Mouse (Mus musculus) cortical plate, adult 2 months (tissue): ENCODE results near the gene Kif1b. TPM values are rescaled to one million over a fixed set of nuclear protein-coding genes. Genes with fewer than 3 reads are reported as not detected.
A peak's percentile ranks its signal among the peaks of the same experiment; 100 is the strongest.

Experiments used
- H3K27ac ChIP-seq: fragments of 200-500 bp; 2 replicates; pipeline ENCODE4 v1.5.1; 2012; ENCODE audit warnings: low read length, control low read depth, inconsistent platforms; ENCODE audit not compliant: insufficient read depth
- H3K4me1 ChIP-seq: fragments of 200-500 bp; 2 replicates; pipeline ENCODE4 v1.6.1; 2011; ENCODE audit warnings: low read length; ENCODE audit not compliant: control insufficient read depth, insufficient read depth
- H3K4me3 ChIP-seq: fragments of 200-500 bp; 2 replicates; pipeline ENCODE4 v1.5.1; 2011; ENCODE audit warnings: mild to moderate bottlenecking, low read length, control low read depth; ENCODE audit not compliant: insufficient read depth
- CTCF ChIP-seq: fragments of 200-500 bp; IDR thresholded peaks from 2 replicates; pipeline ENCODE4 v1.5.1; 2011; ENCODE audit warnings: mild to moderate bottlenecking, control low read depth, low read length; ENCODE audit not compliant: insufficient read depth; ENCODE audit errors: extremely low read depth
- POLR2A ChIP-seq: fragments of 200-500 bp; IDR thresholded peaks from 2 replicates; pipeline ENCODE4 v1.6.1; 2011; ENCODE audit warnings: mild to moderate bottlenecking, low read length, control low read depth; ENCODE audit not compliant: insufficient read depth; ENCODE audit errors: extremely low read depth
- polyA plus RNA-seq: library from polyadenylated mRNA; depleted of rRNA; stranded (reverse); fragments of >200 nt; gene quantifications from 2 replicates; pipeline ENCODE4 v1.2.3, GENCODE M21; 2012

Kif1b gene
- polyA plus RNA-seq, 1 experiment, result 234 TPM

DNA sequence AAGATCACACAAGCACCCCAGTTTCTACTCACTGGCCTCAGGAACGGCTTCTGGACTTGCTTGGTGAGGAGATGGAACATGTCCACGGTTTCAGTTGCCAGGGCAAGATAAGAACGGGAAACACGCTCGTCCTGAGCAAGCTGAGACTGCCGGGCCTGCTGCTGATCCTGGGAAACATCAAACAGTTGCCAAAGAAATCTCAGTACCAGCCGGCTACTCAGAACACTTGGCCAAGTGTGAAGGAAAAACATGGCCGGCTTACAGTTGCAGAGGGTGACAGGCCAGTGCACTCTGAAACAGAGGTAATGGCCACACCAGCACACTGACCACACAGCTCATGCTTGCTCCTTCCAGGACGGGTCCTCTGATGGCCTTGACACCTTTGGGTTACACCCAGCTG, 29.9 kb upstream of the Kif1b start:
- Histone ChIP-seq H3K4me1 (peaks cover 2% of the 10 kb centered on the region), H3K27ac (peak overlapping the region; percentile 49), H3K4me3 (no peak overlapping the region)
- TF ChIP-seq CTCF, result no peak
- no peak for TF ChIP-seq POLR2A

- H3K4me3 ChIP-seq, result no peak overlapping the region
- H3K27ac ChIP-seq, result no peak overlapping the region
- peaks cover 2% of the 10 kb centered on the region for H3K4me1 ChIP-seq
- no peak for TF ChIP-seq CTCF
Observed at GRCm38 (mm10) chr4:149336302-149336701, 28.8 kb upstream of the Kif1b start.

DNA sequence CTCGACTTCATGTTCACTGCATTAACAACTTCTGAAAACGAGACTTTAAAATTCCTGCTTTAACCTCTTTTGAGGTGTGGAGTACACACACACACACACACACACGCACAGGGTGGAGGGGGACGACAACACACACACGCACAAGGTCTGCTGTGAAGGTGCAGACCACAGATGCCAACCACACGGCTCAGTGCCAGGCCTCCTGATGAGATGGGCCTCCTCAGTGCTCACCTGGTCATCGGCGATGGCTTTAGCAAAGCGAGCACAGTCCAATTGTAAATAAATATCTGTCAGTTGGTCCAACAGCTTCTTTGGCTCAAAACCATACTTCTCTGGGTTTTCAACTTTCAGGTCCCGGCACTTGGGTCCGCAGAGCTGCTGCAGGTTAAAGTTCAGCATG, 27.4 kb upstream of the Kif1b start:
- no peak overlapping the region for H3K4me3 ChIP-seq
- no peak overlapping the region for H3K27ac ChIP-seq
- peaks cover 2% of the 10 kb centered on the region; the same call in 1 of the 2 replicates for H3K4me1 ChIP-seq
- TF ChIP-seq CTCF, result no peak
- TF ChIP-seq POLR2A, result no peak

GRCm38 (mm10) chr4:149332726-149333125, 25.2 kb upstream of the Kif1b start:
- Histone ChIP-seq H3K27ac (no peak overlapping the region), H3K4me3 (no peak overlapping the region), H3K4me1 (peaks cover 2% of the 10 kb centered on the region; the same call in 1 of the 2 replicates)
- TF ChIP-seq POLR2A (no peak), CTCF (no peak)

DNA sequence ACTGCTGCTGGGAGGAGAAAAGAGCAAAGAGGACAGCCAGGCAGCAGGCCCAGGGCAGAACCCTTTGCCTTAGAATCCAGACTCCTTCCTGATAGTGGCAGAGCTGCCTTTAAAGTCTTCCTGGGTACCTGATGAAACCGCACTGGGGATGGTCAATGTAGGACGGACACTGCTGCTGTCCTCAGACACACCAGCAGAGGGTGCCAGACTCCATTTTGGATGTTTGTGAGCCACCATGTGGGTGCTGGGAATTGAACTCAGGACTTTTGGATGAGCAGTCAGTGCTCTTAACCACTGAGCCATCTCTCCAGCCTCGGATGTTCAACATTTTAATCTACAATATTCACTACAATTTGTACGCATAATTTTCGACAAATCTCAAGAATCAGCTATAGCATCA, 23.0 kb upstream of the Kif1b start:
- Histone ChIP-seq H3K27ac (no peak overlapping the region), H3K4me3 (no peak overlapping the region), H3K4me1 (no peaks in the 10 kb centered on the region)
- 0 out of 2 replicates have a peak, but pooled peaks have one; percentile 11 for TF ChIP-seq CTCF
- TF ChIP-seq POLR2A, result no peak

GRCm38 (mm10) chr4:149328735-149329134, 21.2 kb upstream of the Kif1b start:
- TF ChIP-seq POLR2A (no peak), CTCF (no peak)
- peaks cover 2% of the 10 kb centered on the region for H3K4me1 ChIP-seq
- H3K4me3 ChIP-seq, result no peak overlapping the region
- H3K27ac ChIP-seq, result no peak overlapping the region

DNA sequence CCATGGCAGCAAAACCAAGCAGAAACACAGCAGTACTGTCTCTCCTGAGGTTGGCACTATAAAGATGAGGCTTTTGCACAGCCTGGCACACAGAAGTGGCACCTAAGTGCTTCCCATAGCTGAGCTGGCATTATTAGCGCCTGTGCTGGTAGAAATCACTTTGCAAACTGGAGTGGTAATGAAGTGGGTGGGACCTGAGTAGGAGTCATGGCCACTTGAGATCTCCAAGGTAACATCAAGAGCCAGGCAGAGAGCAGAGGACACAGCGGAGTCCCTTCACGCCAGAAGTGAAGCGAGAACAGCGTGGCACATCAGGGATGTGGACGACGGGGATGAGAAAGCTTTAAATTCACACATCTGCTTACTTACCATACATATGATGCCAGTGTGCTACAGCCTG, 19.8 kb upstream of the Kif1b start:
- Histone ChIP-seq H3K4me1 (peaks cover 2% of the 10 kb centered on the region), H3K27ac (no peak overlapping the region), H3K4me3 (no peak overlapping the region)
- TF ChIP-seq CTCF (no peak), POLR2A (no peak)

GRCm38 (mm10) chr4:149325411-149326162, 18.1 kb upstream of the Kif1b start:
- Histone ChIP-seq H3K4me1 (peaks cover 2% of the 10 kb centered on the region), H3K4me3 (no peak overlapping the region), H3K27ac (no peak overlapping the region)
- TF ChIP-seq CTCF, result no peak
- no peak for TF ChIP-seq POLR2A

DNA sequence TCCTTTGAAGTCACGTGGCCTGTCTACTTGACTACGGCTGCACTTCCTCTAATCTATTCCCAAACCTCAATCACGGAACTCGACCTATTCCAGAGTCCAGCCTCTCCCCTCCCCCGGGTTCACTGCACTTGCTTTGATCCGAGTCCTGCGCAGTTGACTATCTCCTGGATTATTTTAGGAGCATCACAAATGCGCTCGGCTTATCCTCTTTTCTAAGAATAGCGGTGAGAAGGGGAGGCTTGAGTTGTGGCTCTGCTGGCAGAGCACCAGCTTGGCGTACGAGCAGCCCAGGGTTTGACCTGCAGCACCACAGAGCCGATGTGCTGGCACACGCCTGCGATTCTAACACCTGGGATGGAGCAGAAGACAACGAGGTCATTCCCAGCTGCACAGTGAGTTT, 16.2 kb upstream of the Kif1b start:
- H3K4me3 ChIP-seq, result no peak overlapping the region
- no peak overlapping the region for H3K27ac ChIP-seq
- TF ChIP-seq CTCF, result no peak
- TF ChIP-seq POLR2A, result no peak
- H3K4me1 ChIP-seq, result peaks cover 2% of the 10 kb centered on the region

DNA sequence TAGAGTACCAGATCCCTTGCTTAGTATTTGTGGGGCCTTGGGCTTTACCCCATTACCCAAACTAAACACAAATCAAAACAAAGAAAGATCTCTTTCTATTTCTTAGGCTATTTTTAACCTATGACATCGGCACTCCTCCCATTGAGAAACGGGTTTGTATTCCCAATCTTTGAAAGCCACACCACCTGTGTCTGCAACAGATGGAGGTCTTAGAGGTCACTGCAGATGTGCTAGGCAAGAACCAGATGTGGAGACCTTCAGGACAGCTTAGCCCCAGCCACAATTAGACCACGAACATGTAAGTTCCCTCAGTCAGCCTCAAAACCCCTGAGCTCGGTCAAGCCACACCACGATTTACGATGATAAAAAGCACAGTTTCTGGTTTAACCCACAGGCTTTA, 15.2 kb upstream of the Kif1b start:
- Histone ChIP-seq H3K4me1 (peaks cover 2% of the 10 kb centered on the region), H3K4me3 (no peak overlapping the region), H3K27ac (no peak overlapping the region)
- no peak for TF ChIP-seq POLR2A
- no peak for TF ChIP-seq CTCF
